Mouse (Mus musculus): ENCODE results near the gene Kcnc2. TPM values are rescaled to one million over a fixed set of nuclear protein-coding genes. Genes with fewer than 3 reads are reported as not detected.

Gene Kcnc2
- polyA plus RNA-seq, 1 experiment from 2014 or later = 0.24 TPM

GRCm38 (mm10) chr10:112269939-112270781, 761 bp upstream of the Kcnc2 start:
- WGBS = under 1% methylated on average over 43 of the region's 43 CpGs
- Histone ChIP-seq H3K27ac (ENCODE audit: low read length) (no peak overlapping the region), H3K36me3 (ENCODE audit: control insufficient read depth, insufficient read depth, low read length) (no peaks in the 10 kb centered on the region), H3K27me3 (ENCODE audit: control insufficient read depth, insufficient read depth, low read depth, low read length) (peaks cover 34% of the 10 kb centered on the region), H3K9ac (ENCODE audit: low read length) (peak overlapping the region; percentile 60), H3K9me3 (ENCODE audit: control insufficient read depth, low read length) (no peaks in the 10 kb centered on the region), H3K4me3 (ENCODE audit: low read length) (peak overlapping the region; percentile 55), H3K4me1 (replicated peaks; ENCODE audit: control insufficient read depth, insufficient read depth, low read length) (peaks cover 16% of the 10 kb centered on the region; the same call in 1 of the 2 replicates), H3K4me2 (ENCODE audit: low read depth, low read length) (peak overlapping the region; percentile 88)
- peak; percentile 68 for ATAC-seq (ENCODE audit: low read depth)

- 0 out of 2 replicates have a peak, but pooled peaks have one; percentile 26 for ATAC-seq (ENCODE audit: low read depth)
- peak overlapping the region; percentile 88 for H3K4me2 ChIP-seq (ENCODE audit: low read depth, low read length)
- H3K36me3 ChIP-seq (ENCODE audit: control insufficient read depth, insufficient read depth, low read length) = no peaks in the 10 kb centered on the region
- H3K4me1 ChIP-seq (replicated peaks; ENCODE audit: control insufficient read depth, insufficient read depth, low read length) = peaks cover 16% of the 10 kb centered on the region; the same call in 1 of the 2 replicates
- H3K27me3 ChIP-seq (ENCODE audit: control insufficient read depth, insufficient read depth, low read depth, low read length) = peaks cover 34% of the 10 kb centered on the region
- peak overlapping the region; percentile 55 for H3K4me3 ChIP-seq (ENCODE audit: low read length)
- 0 out of 2 replicates have a peak overlapping the region, but pooled peaks have one; percentile 24 for H3K9ac ChIP-seq (ENCODE audit: low read length)
- under 1% methylated on average over 36 of the region's 36 CpGs for WGBS
- no peaks in the 10 kb centered on the region for H3K9me3 ChIP-seq (ENCODE audit: control insufficient read depth, low read length)
- no peak overlapping the region for H3K27ac ChIP-seq (ENCODE audit: low read length)
These were observed 863 bp downstream of the Kcnc2 start for GRCm38 (mm10) chr10:112271803-112272165.

GRCm38 (mm10) chr10:112272171-112272570, 1.2 kb downstream of the Kcnc2 start:
- no peak for ATAC-seq (ENCODE audit: low read depth)
- H3K36me3 ChIP-seq (ENCODE audit: control insufficient read depth, insufficient read depth, low read length) = no peaks in the 10 kb centered on the region
- peak overlapping the region; percentile 88 for H3K4me2 ChIP-seq (ENCODE audit: low read depth, low read length)
- H3K4me3 ChIP-seq (ENCODE audit: low read length) = peak overlapping the region; percentile 55
- peaks cover 16% of the 10 kb centered on the region; the same call in 1 of the 2 replicates for H3K4me1 ChIP-seq (replicated peaks; ENCODE audit: control insufficient read depth, insufficient read depth, low read length)
- 0 out of 2 replicates have a peak overlapping the region, but pooled peaks have one; percentile 24 for H3K9ac ChIP-seq (ENCODE audit: low read length)
- H3K9me3 ChIP-seq (ENCODE audit: control insufficient read depth, low read length) = no peaks in the 10 kb centered on the region
- peaks cover 34% of the 10 kb centered on the region for H3K27me3 ChIP-seq (ENCODE audit: control insufficient read depth, insufficient read depth, low read depth, low read length)
- WGBS = 11% methylated on average over 14 of the region's 14 CpGs
- H3K27ac ChIP-seq (ENCODE audit: low read length) = no peak overlapping the region

- Histone ChIP-seq H3K9ac (ENCODE audit: low read length) (no peak overlapping the region), H3K9me3 (ENCODE audit: control insufficient read depth, low read length) (no peaks in the 10 kb centered on the region), H3K4me2 (ENCODE audit: low read depth, low read length) (no peak overlapping the region), H3K4me1 (replicated peaks; ENCODE audit: control insufficient read depth, insufficient read depth, low read length) (no peaks in the 10 kb centered on the region), H3K27ac (ENCODE audit: low read length) (no peak overlapping the region), H3K4me3 (ENCODE audit: low read length) (no peak overlapping the region), H3K36me3 (ENCODE audit: control insufficient read depth, insufficient read depth, low read length) (no peaks in the 10 kb centered on the region), H3K27me3 (ENCODE audit: control insufficient read depth, insufficient read depth, low read depth, low read length) (peaks cover 3% of the 10 kb centered on the region; the same call in 1 of the 2 replicates)
- ATAC-seq (ENCODE audit: low read depth) = no peak
- 90% methylated on average over 3 of the region's 3 CpGs for WGBS
These were observed 7.1 kb downstream of the Kcnc2 start for GRCm38 (mm10) chr10:112277996-112278395.

- Histone ChIP-seq H3K27ac (ENCODE audit: low read length) (no peak overlapping the region), H3K9me3 (ENCODE audit: control insufficient read depth, low read length) (no peaks in the 10 kb centered on the region), H3K4me1 (replicated peaks; ENCODE audit: control insufficient read depth, insufficient read depth, low read length) (no peaks in the 10 kb centered on the region), H3K9ac (ENCODE audit: low read length) (no peak overlapping the region), H3K36me3 (ENCODE audit: control insufficient read depth, insufficient read depth, low read length) (no peaks in the 10 kb centered on the region), H3K4me3 (ENCODE audit: low read length) (no peak overlapping the region), H3K4me2 (ENCODE audit: low read depth, low read length) (peak overlapping the region; percentile 20), H3K27me3 (ENCODE audit: control insufficient read depth, insufficient read depth, low read depth, low read length) (no peaks in the 10 kb centered on the region)
- WGBS = 12% methylated on average over 11 of the region's 11 CpGs
- no peak for ATAC-seq (ENCODE audit: low read depth)
These were observed 44.2 kb downstream of the Kcnc2 start for GRCm38 (mm10) chr10:112315136-112315535.

- Histone ChIP-seq H3K27me3 (ENCODE audit: control insufficient read depth, insufficient read depth, low read depth, low read length) (no peaks in the 10 kb centered on the region), H3K36me3 (ENCODE audit: control insufficient read depth, insufficient read depth, low read length) (no peaks in the 10 kb centered on the region)
These were observed 46.9 kb downstream of the Kcnc2 start for GRCm38 (mm10) chr10:112317783-112318182.

GRCm38 (mm10) chr10:112357669-112358362, 86.9 kb downstream of the Kcnc2 start:
- Histone ChIP-seq H3K4me2 (ENCODE audit: low read depth, low read length) (no peak overlapping the region), H3K36me3 (ENCODE audit: control insufficient read depth, insufficient read depth, low read length) (no peaks in the 10 kb centered on the region), H3K9me3 (ENCODE audit: control insufficient read depth, low read length) (no peaks in the 10 kb centered on the region), H3K4me1 (replicated peaks; ENCODE audit: control insufficient read depth, insufficient read depth, low read length) (no peaks in the 10 kb centered on the region), H3K9ac (ENCODE audit: low read length) (no peak overlapping the region), H3K4me3 (ENCODE audit: low read length) (no peak overlapping the region), H3K27me3 (ENCODE audit: control insufficient read depth, insufficient read depth, low read depth, low read length) (no peaks in the 10 kb centered on the region), H3K27ac (ENCODE audit: low read length) (no peak overlapping the region)
- ATAC-seq (ENCODE audit: low read depth) = no peak
- 71% methylated on average over 3 of the region's 3 CpGs for WGBS

More at GRCm38 (mm10) chr10:112317783-112318182, 46.9 kb downstream of the Kcnc2 start:
- Histone ChIP-seq H3K9me3 (ENCODE audit: control insufficient read depth, low read length) (no peaks in the 10 kb centered on the region), H3K4me3 (ENCODE audit: low read length) (no peak overlapping the region), H3K27ac (ENCODE audit: low read length) (no peak overlapping the region), H3K4me2 (ENCODE audit: low read depth, low read length) (no peak overlapping the region), H3K4me1 (replicated peaks; ENCODE audit: control insufficient read depth, insufficient read depth, low read length) (no peaks in the 10 kb centered on the region), H3K9ac (ENCODE audit: low read length) (no peak overlapping the region)
- WGBS = 69% methylated on average over 1 of the region's 1 CpGs
- ATAC-seq (ENCODE audit: low read depth) = no peak

- Histone ChIP-seq H3K9ac (ENCODE audit: low read length) (no peak overlapping the region), H3K27me3 (ENCODE audit: control insufficient read depth, insufficient read depth, low read depth, low read length) (no peaks in the 10 kb centered on the region)
These were observed 87.4 kb downstream of the Kcnc2 start for GRCm38 (mm10) chr10:112358363-112358704.

GRCm38 (mm10) chr10:112360704-112361103, 89.8 kb downstream of the Kcnc2 start:
- no peak for ATAC-seq (ENCODE audit: low read depth)
- no peaks in the 10 kb centered on the region for H3K36me3 ChIP-seq (ENCODE audit: control insufficient read depth, insufficient read depth, low read length)
- no peaks in the 10 kb centered on the region for H3K9me3 ChIP-seq (ENCODE audit: control insufficient read depth, low read length)
- H3K27me3 ChIP-seq (ENCODE audit: control insufficient read depth, insufficient read depth, low read depth, low read length) = no peaks in the 10 kb centered on the region
- WGBS = 70% methylated on average over 5 of the region's 5 CpGs
- H3K9ac ChIP-seq (ENCODE audit: low read length) = no peak overlapping the region
- H3K4me3 ChIP-seq (ENCODE audit: low read length) = no peak overlapping the region
- H3K4me2 ChIP-seq (ENCODE audit: low read depth, low read length) = no peak overlapping the region
- no peaks in the 10 kb centered on the region for H3K4me1 ChIP-seq (replicated peaks; ENCODE audit: control insufficient read depth, insufficient read depth, low read length)
- H3K27ac ChIP-seq (ENCODE audit: low read length) = no peak overlapping the region

More at GRCm38 (mm10) chr10:112358363-112358704, 87.4 kb downstream of the Kcnc2 start:
- H3K36me3 ChIP-seq (ENCODE audit: control insufficient read depth, insufficient read depth, low read length) = no peaks in the 10 kb centered on the region
- no peaks in the 10 kb centered on the region for H3K4me1 ChIP-seq (replicated peaks; ENCODE audit: control insufficient read depth, insufficient read depth, low read length)
- H3K9me3 ChIP-seq (ENCODE audit: control insufficient read depth, low read length) = no peaks in the 10 kb centered on the region
- no peak for ATAC-seq (ENCODE audit: low read depth)
- H3K27ac ChIP-seq (ENCODE audit: low read length) = no peak overlapping the region
- H3K4me2 ChIP-seq (ENCODE audit: low read depth, low read length) = no peak overlapping the region
- 83% methylated on average over 8 of the region's 8 CpGs for WGBS
- no peak overlapping the region for H3K4me3 ChIP-seq (ENCODE audit: low read length)
